Mouse (Mus musculus) hindbrain, embryonic 11.5 days (tissue): ENCODE measurements around the gene Slc25a23. TPM values are rescaled to one million over a fixed set of nuclear protein-coding genes. Genes with fewer than 3 reads are reported as not detected.

Source experiments
- ATAC-seq: fragments of 200-750 bp; cut with Nextera tagmentation; 2 replicates; pipeline ENCODE4 v1.8.0; 2017; ENCODE audit warnings: mild to moderate bottlenecking, moderate TSS enrichment, moderate library complexity; ENCODE audit not compliant: low FRiP score
- DNase-seq: peaks from one replicate; pipeline ENCODE4 v3.0.0-alpha.2; 2015; ENCODE audit warnings: low spot score
- H3K27ac ChIP-seq: fragments of 300-500 bp; sonication (generic); 2 replicates; pipeline ENCODE4 v1.5.1; 2014; ENCODE audit warnings: mild to moderate bottlenecking, low read depth, low read length
- H3K27me3 ChIP-seq: fragments of 300-500 bp; sonication (generic); 2 replicates; pipeline ENCODE4 v1.6.1; 2014; ENCODE audit warnings: mild to moderate bottlenecking, low read length, moderate library complexity, mixed read lengths; ENCODE audit not compliant: control insufficient read depth, insufficient read depth
- H3K36me3 ChIP-seq: fragments of 300-500 bp; sonication (generic); 2 replicates; pipeline ENCODE4 v1.6.1; 2014; ENCODE audit warnings: mild to moderate bottlenecking, low read length, moderate library complexity, mixed read lengths; ENCODE audit not compliant: control insufficient read depth, insufficient read depth
- H3K4me1 ChIP-seq: fragments of 300-500 bp; sonication (generic); replicated peaks from 2 replicates; pipeline ENCODE4 v1.6.1; 2014; ENCODE audit warnings: low read length, mixed read lengths; ENCODE audit not compliant: control insufficient read depth, insufficient read depth
- H3K4me2 ChIP-seq: fragments of 300-500 bp; sonication (generic); replicated peaks from 2 replicates; pipeline ENCODE4 v1.6.1; 2014; ENCODE audit warnings: mild to moderate bottlenecking, low read depth, low read length
- H3K4me3 ChIP-seq: fragments of 300-500 bp; sonication (generic); 2 replicates; pipeline ENCODE4 v1.5.1; 2014; ENCODE audit warnings: low read depth, low read length
- H3K9ac ChIP-seq: fragments of 300-500 bp; sonication (generic); 2 replicates; pipeline ENCODE4 v1.6.1; 2014; ENCODE audit warnings: low read depth, low read length
- H3K9me3 ChIP-seq: fragments of 300-500 bp; sonication (generic); 2 replicates; pipeline ENCODE4 v1.6.1; 2016; ENCODE audit warnings: low read length; ENCODE audit not compliant: control insufficient read depth
- WGBS: fragments of 180-500 bp; shearing (Covaris S2); extraction: QIAGEN DNeasy Blood & Tissue Kit; methylation state at CpG from one replicate; pipeline ENCODE4 v1.1.7; 2014; 5-methylcytosine and 5-hydroxymethylcytosine counted together
- polyA plus RNA-seq: library from polyadenylated mRNA; unstranded; fragments of >200 nt; fragmentation: Nextera tagmentation; extraction: Ambion mirVana; gene quantifications from 2 replicates; pipeline ENCODE4 v1.2.1, GENCODE M21; 2014

Gene Slc25a23
- polyA plus RNA-seq, 1 experiment from 2014 or later = 16.0 TPM

- no peak overlapping the region for H3K27ac ChIP-seq
Measured at GRCm38 (mm10) chr17:57012245-57012795, 47.3 kb downstream of the Slc25a23 start.

GRCm38 (mm10) chr17:57011236-57012141 lies 48.2 kb downstream of the Slc25a23 start, which contains the start of the genes Gtf2f1 and Gm17949:
TSS of gene Gtf2f1 (minus strand) at chr17:57011288.
TSS of gene Gm17949 (plus strand) at chr17:57011469.
- WGBS = under 1% methylated on average over 51 of the region's 51 CpGs
- DNase-seq = peak; percentile 100

More at GRCm38 (mm10) chr17:57012245-57012795, 47.3 kb downstream of the Slc25a23 start:
- Histone ChIP-seq H3K36me3 (no peaks in the 10 kb centered on the region), H3K4me1 (no peaks in the 10 kb centered on the region), H3K4me2 (peak overlapping the region; percentile 89), H3K9ac (no peak overlapping the region; the same call in 1 of the 2 replicates), H3K4me3 (no peak overlapping the region), H3K9me3 (no peaks in the 10 kb centered on the region), H3K27me3 (no peaks in the 10 kb centered on the region)
- WGBS = 69% methylated on average over 13 of the region's 13 CpGs
- ATAC-seq (no peak; the same call in 1 of the 2 replicates), DNase-seq (no peak)

GRCm38 (mm10) chr17:57010911-57011235 lies 48.8 kb downstream of the Slc25a23 start:
- H3K36me3 ChIP-seq = no peaks in the 10 kb centered on the region
- WGBS = under 1% methylated on average over 19 of the region's 19 CpGs
- peak overlapping the region; percentile 48; the same call in 1 of the 2 replicates for H3K27ac ChIP-seq
- DNase-seq (no peak), ATAC-seq (peak; percentile 67)
- H3K9ac ChIP-seq = peak overlapping the region; percentile 66
- no peaks in the 10 kb centered on the region for H3K27me3 ChIP-seq
- H3K4me1 ChIP-seq = no peaks in the 10 kb centered on the region
- H3K9me3 ChIP-seq = no peaks in the 10 kb centered on the region
- peak overlapping the region; percentile 75 for H3K4me2 ChIP-seq
- peak overlapping the region; percentile 71 for H3K4me3 ChIP-seq

More at GRCm38 (mm10) chr17:57011236-57012141, 48.2 kb downstream of the Slc25a23 start, which contains the start of the genes Gtf2f1 and Gm17949:
- peak within 1 kb of the TSS; percentile 89 for H3K4me2 ChIP-seq
- H3K4me1 ChIP-seq = no peaks in the 10 kb centered on the region
- H3K27ac ChIP-seq = peak within 1 kb of the TSS; percentile 86
- H3K27me3 ChIP-seq = no peaks in the 10 kb centered on the region
- H3K9me3 ChIP-seq = no peaks in the 10 kb centered on the region
- peak; percentile 93 for ATAC-seq
- peak within 1 kb of the TSS; percentile 71 for H3K4me3 ChIP-seq
- no peaks in the 10 kb centered on the region for H3K36me3 ChIP-seq
- H3K9ac ChIP-seq = peak within 1 kb of the TSS; percentile 77

GRCm38 (mm10) chr17:57007137-57007905 lies 52.3 kb downstream of the Slc25a23 start:
- no peak overlapping the region for H3K4me3 ChIP-seq
- ATAC-seq (no peak), DNase-seq (no peak)
- H3K9ac ChIP-seq = no peak overlapping the region
- no peaks in the 10 kb centered on the region for H3K9me3 ChIP-seq
- peaks cover 10% of the 10 kb centered on the region; the same call in 1 of the 2 replicates for H3K36me3 ChIP-seq
- H3K4me1 ChIP-seq = no peaks in the 10 kb centered on the region
- no peak overlapping the region for H3K27ac ChIP-seq
- H3K4me2 ChIP-seq = no peak overlapping the region
- no peaks in the 10 kb centered on the region for H3K27me3 ChIP-seq
- WGBS = 88% methylated on average over 13 of the region's 13 CpGs

- H3K9ac ChIP-seq = no peak overlapping the region
- H3K4me1 ChIP-seq = no peaks in the 10 kb centered on the region
- no peak for ATAC-seq
- no peak for DNase-seq
- H3K27ac ChIP-seq = no peak overlapping the region
- 89% methylated on average over 7 of the region's 7 CpGs for WGBS
- H3K36me3 ChIP-seq = peaks cover 10% of the 10 kb centered on the region; the same call in 1 of the 2 replicates
- H3K27me3 ChIP-seq = no peaks in the 10 kb centered on the region
- no peak overlapping the region for H3K4me2 ChIP-seq
- H3K9me3 ChIP-seq = no peaks in the 10 kb centered on the region
- no peak overlapping the region for H3K4me3 ChIP-seq
Measured at GRCm38 (mm10) chr17:57003994-57004393, 55.7 kb downstream of the Slc25a23 start.

GRCm38 (mm10) chr17:57001228-57001627 lies 58.4 kb downstream of the Slc25a23 start:
- DNase-seq = no peak
- no peak for ATAC-seq
- H3K4me1 ChIP-seq = peaks cover 5% of the 10 kb centered on the region; the same call in 1 of the 2 replicates
- no peaks in the 10 kb centered on the region for H3K9me3 ChIP-seq
- H3K4me2 ChIP-seq = no peak overlapping the region
- H3K9ac ChIP-seq = no peak overlapping the region
- 75% methylated on average over 8 of the region's 8 CpGs for WGBS
- H3K27ac ChIP-seq = no peak overlapping the region
- H3K4me3 ChIP-seq = no peak overlapping the region
- no peaks in the 10 kb centered on the region for H3K27me3 ChIP-seq
- peaks cover 12% of the 10 kb centered on the region for H3K36me3 ChIP-seq

- no peak within 1 kb of the TSS for H3K9ac ChIP-seq
- H3K4me3 ChIP-seq = no peak within 1 kb of the TSS
- H3K36me3 ChIP-seq = peaks cover 12% of the 10 kb centered on the region
- ATAC-seq (no peak), DNase-seq (no peak)
- H3K27me3 ChIP-seq = no peaks in the 10 kb centered on the region
- no peaks in the 10 kb centered on the region for H3K9me3 ChIP-seq
- WGBS = 83% methylated on average over 9 of the region's 9 CpGs
- no peak within 1 kb of the TSS for H3K27ac ChIP-seq
- H3K4me1 ChIP-seq = peaks cover 5% of the 10 kb centered on the region; the same call in 1 of the 2 replicates
- H3K4me2 ChIP-seq = no peak within 1 kb of the TSS
Measured at GRCm38 (mm10) chr17:56999968-57000609, 59.6 kb downstream of the Slc25a23 start, which contains the start of gene Pspn. TSS of gene Pspn (minus strand) at chr17:57000018.

GRCm38 (mm10) chr17:56999414-56999813 lies 60.2 kb downstream of the Slc25a23 start:
- Histone ChIP-seq H3K4me3 (no peak overlapping the region), H3K4me1 (peaks cover 5% of the 10 kb centered on the region; the same call in 1 of the 2 replicates), H3K36me3 (peaks cover 13% of the 10 kb centered on the region), H3K4me2 (no peak overlapping the region), H3K9ac (no peak overlapping the region), H3K27ac (no peak overlapping the region), H3K27me3 (no peaks in the 10 kb centered on the region), H3K9me3 (no peaks in the 10 kb centered on the region)
- no peak for ATAC-seq
- no peak for DNase-seq
- WGBS = 94% methylated on average over 9 of the region's 9 CpGs
